Mouse (Mus musculus): ENCODE data around the gene Gm6096. TPM values are rescaled to one million over a fixed set of nuclear protein-coding genes. Genes with fewer than 3 reads are reported as not detected.

The Gm6096 gene
- polyA plus RNA-seq, 1 experiment from 2014 or later: not detected

Other genes starting within 250 kb of the Gm6096 start
- gene Scgb2b27, start 237.1 kb upstream of the Gm6096 start, polyA plus RNA-seq (2014; fragmentation: Nextera tagmentation; extraction: Ambion mirVana): not detected in 2 replicates
- not detected in 2 replicates for gene Scgb1b27, start 229.6 kb upstream of the Gm6096 start, polyA plus RNA-seq (2014; fragmentation: Nextera tagmentation; extraction: Ambion mirVana)
- gene Scgb1b30, start 155.6 kb upstream of the Gm6096 start, polyA plus RNA-seq (2014; fragmentation: Nextera tagmentation; extraction: Ambion mirVana): not detected in 2 replicates
- gene Wtip, start 117.8 kb upstream of the Gm6096 start, polyA plus RNA-seq (2014; fragmentation: Nextera tagmentation; extraction: Ambion mirVana): 5.3 and 5.5 TPM in 2 replicates
- 187 and 201 TPM in 2 replicates for gene Uba2, start 81.4 kb upstream of the Gm6096 start, polyA plus RNA-seq (2014; fragmentation: Nextera tagmentation; extraction: Ambion mirVana)
- 57.2 and 58.7 TPM in 2 replicates for gene Pdcd2l, start 54.4 kb upstream of the Gm6096 start, polyA plus RNA-seq (2014; fragmentation: Nextera tagmentation; extraction: Ambion mirVana)
- gene Gpi1, start 20.7 kb upstream of the Gm6096 start, polyA plus RNA-seq (2014; fragmentation: Nextera tagmentation; extraction: Ambion mirVana): 429 and 451 TPM in 2 replicates
- 37.8 and 47.5 TPM in 2 replicates for gene 4931406P16Rik, start 62.5 kb downstream of the Gm6096 start, polyA plus RNA-seq (2014; fragmentation: Nextera tagmentation; extraction: Ambion mirVana)
- 53.1 and 54.0 TPM in 2 replicates for gene Lsm14a, start 142.3 kb downstream of the Gm6096 start, polyA plus RNA-seq (2014; fragmentation: Nextera tagmentation; extraction: Ambion mirVana)

Data from intestine, embryonic 14.5 days (tissue).